Mouse (Mus musculus) kidney, adult 2 months (tissue): ENCODE results near the gene Foxn3. TPM values are rescaled to one million over a fixed set of nuclear protein-coding genes. Genes with fewer than 3 reads are reported as not detected.
A peak's percentile ranks its signal among the peaks of the same experiment; 100 is the strongest.

ENCODE experiments used
- DNase-seq: peaks from one replicate; pipeline ENCODE4 v3.0.0; 2021
- H3K27ac ChIP-seq: fragments of 200-500 bp; 2 replicates; pipeline ENCODE4 v1.5.1; 2012; ENCODE audit warnings: low read depth, low read length, control low read depth, inconsistent platforms; ENCODE audit not compliant: insufficient read depth
- H3K27me3 ChIP-seq: fragments of 200-500 bp; replicated peaks from 2 replicates; pipeline ENCODE4 v1.6.1; 2012; ENCODE audit warnings: mild to moderate bottlenecking, moderate library complexity, low read length, inconsistent platforms; ENCODE audit not compliant: control insufficient read depth, insufficient read depth
- H3K36me3 ChIP-seq: fragments of 200-500 bp; 2 replicates; pipeline ENCODE4 v1.6.1; 2012; ENCODE audit warnings: mild to moderate bottlenecking, moderate library complexity, low read length, inconsistent platforms; ENCODE audit not compliant: control insufficient read depth, insufficient read depth
- H3K4me1 ChIP-seq: fragments of 200-500 bp; 2 replicates; pipeline ENCODE4 v1.6.1; 2011; ENCODE audit warnings: low read length; ENCODE audit not compliant: control insufficient read depth, insufficient read depth
- H3K4me3 ChIP-seq: fragments of 200-500 bp; 2 replicates; pipeline ENCODE4 v1.5.1; 2011; ENCODE audit warnings: mild to moderate bottlenecking, low read depth, low read length, control low read depth; ENCODE audit not compliant: insufficient read depth
- CTCF ChIP-seq: fragments of 200-500 bp; conservative IDR thresholded peaks from 2 replicates; pipeline ENCODE4 v1.5.1; 2011; ENCODE audit warnings: low read depth, mild to moderate bottlenecking, control low read depth, low read length, moderate library complexity, mixed read lengths; ENCODE audit not compliant: insufficient read depth, insufficient read length
- POLR2A ChIP-seq: fragments of 200-500 bp; IDR thresholded peaks from one replicate; pipeline ENCODE4 v1.6.1; 2011; ENCODE audit warnings: low read depth, low read length, control low read depth
- WGBS: fragments of 180-500 bp; shearing (Covaris S2); methylation state at CpG from one replicate; pipeline ENCODE4 v1.1.7; 2018; 5-methylcytosine and 5-hydroxymethylcytosine counted together
- polyA plus RNA-seq: library from polyadenylated mRNA; depleted of rRNA; stranded (reverse); fragments of >200 nt; gene quantifications from 2 replicates; pipeline ENCODE4 v1.2.3, GENCODE M21; 2012

The Foxn3 gene
- polyA plus RNA-seq, 1 experiment, result 28.0 TPM

- TF ChIP-seq CTCF (no peak), POLR2A (no peak)
- DNase-seq, result no peak
- Histone ChIP-seq H3K36me3 (no peaks in the 10 kb centered on the region), H3K4me1 (no peaks in the 10 kb centered on the region), H3K27me3 (no peaks in the 10 kb centered on the region), H3K4me3 (no peak overlapping the region), H3K27ac (no peak overlapping the region)
- WGBS, result 96% methylated on average over 1 of the region's 1 CpGs
Observed at GRCm38 (mm10) chr12:99274589-99274988, 288.8 kb downstream of the Foxn3 start.

- no peak overlapping the region for H3K27ac ChIP-seq
- H3K36me3 ChIP-seq, result no peaks in the 10 kb centered on the region
- peak; percentile 72 for DNase-seq
- no peak overlapping the region for H3K4me3 ChIP-seq
- H3K4me1 ChIP-seq, result no peaks in the 10 kb centered on the region
- no peak for TF ChIP-seq POLR2A
- no peak for TF ChIP-seq CTCF
- no peaks in the 10 kb centered on the region for H3K27me3 ChIP-seq
- WGBS, result 62% methylated on average over 8 of the region's 8 CpGs
Observed at GRCm38 (mm10) chr12:99269396-99269795, 294.0 kb downstream of the Foxn3 start.

GRCm38 (mm10) chr12:99268954-99269353 is 294.4 kb downstream of the Foxn3 start:
- Histone ChIP-seq H3K36me3 (no peaks in the 10 kb centered on the region), H3K27ac (no peak overlapping the region), H3K27me3 (no peaks in the 10 kb centered on the region), H3K4me3 (no peak overlapping the region), H3K4me1 (no peaks in the 10 kb centered on the region)
- 90% methylated on average over 11 of the region's 11 CpGs for WGBS
- TF ChIP-seq POLR2A, result no peak
- no peak for TF ChIP-seq CTCF
- no peak for DNase-seq

- H3K27me3 ChIP-seq, result no peaks in the 10 kb centered on the region
- no peak for TF ChIP-seq CTCF
- TF ChIP-seq POLR2A, result no peak
- H3K36me3 ChIP-seq, result no peaks in the 10 kb centered on the region
- no peak for DNase-seq
- H3K4me1 ChIP-seq, result no peaks in the 10 kb centered on the region
- H3K27ac ChIP-seq, result no peak overlapping the region
- WGBS, result 88% methylated on average over 11 of the region's 11 CpGs
- H3K4me3 ChIP-seq, result no peak overlapping the region
Observed at GRCm38 (mm10) chr12:99267732-99268131, 295.6 kb downstream of the Foxn3 start.

- TF ChIP-seq POLR2A (no peak), CTCF (no peak)
- H3K36me3 ChIP-seq, result no peaks in the 10 kb centered on the region
- 58% methylated on average over 7 of the region's 7 CpGs for WGBS
- DNase-seq, result no peak
- no peak overlapping the region for H3K4me3 ChIP-seq
- 0 out of 2 replicates have a peak, but pooled peaks cover 5% of the 10 kb centered on the region for H3K4me1 ChIP-seq
- no peaks in the 10 kb centered on the region for H3K27me3 ChIP-seq
- H3K27ac ChIP-seq, result no peak overlapping the region
Observed at GRCm38 (mm10) chr12:99266434-99266833, 296.9 kb downstream of the Foxn3 start.

GRCm38 (mm10) chr12:99265777-99266176 is 297.6 kb downstream of the Foxn3 start:
- TF ChIP-seq CTCF (no peak), POLR2A (no peak)
- WGBS, result 90% methylated on average over 6 of the region's 6 CpGs
- Histone ChIP-seq H3K4me3 (no peak overlapping the region), H3K36me3 (no peaks in the 10 kb centered on the region), H3K4me1 (peaks cover 5% of the 10 kb centered on the region; the same call in 1 of the 2 replicates), H3K27me3 (no peaks in the 10 kb centered on the region), H3K27ac (no peak overlapping the region)
- DNase-seq, result no peak

DNA sequence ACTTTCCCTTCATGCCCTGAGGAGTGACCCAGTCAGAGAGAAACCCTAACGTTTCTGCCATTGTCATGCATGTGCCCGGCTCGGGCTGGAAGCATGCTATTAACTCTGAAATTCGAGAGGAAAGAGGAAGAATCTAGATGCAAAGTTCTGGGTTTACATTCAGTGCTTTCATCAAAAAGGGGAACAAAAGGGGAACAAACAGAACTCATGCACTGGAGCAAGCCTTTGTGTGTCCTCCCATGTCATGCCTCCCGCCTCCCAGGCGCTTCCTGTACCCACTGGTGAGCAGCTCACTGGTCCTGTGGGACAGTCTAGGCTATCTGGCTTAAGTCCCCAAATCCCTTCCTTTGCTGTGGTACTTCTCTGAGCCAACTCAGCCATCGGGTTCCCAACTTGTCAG is 299.0 kb downstream of the Foxn3 start:
- no peak for DNase-seq
- H3K36me3 ChIP-seq, result no peaks in the 10 kb centered on the region
- no peak overlapping the region for H3K27ac ChIP-seq
- no peak overlapping the region for H3K4me3 ChIP-seq
- TF ChIP-seq POLR2A (no peak), CTCF (no peak)
- WGBS, result 73% methylated on average over 7 of the region's 7 CpGs
- H3K4me1 ChIP-seq, result peaks cover 9% of the 10 kb centered on the region; the same call in 1 of the 2 replicates
- H3K27me3 ChIP-seq, result no peaks in the 10 kb centered on the region
